In genomic region chr11:62538321-62539088, GRCm38 (mm10) we compare ENCODE assay signal across 8 mouse cellular contexts. TPM values are rescaled to one million over a fixed set of nuclear protein-coding genes. Genes with fewer than 3 reads are reported as not detected.
DNase-seq lines count a peak whose midpoint lies in the region; ATAC-seq and TF ChIP-seq lines count a peak whose summit lies in the region.

No protein-coding gene starts in this region.

- WGBS in embryonic facial prominence, embryonic 11.5 days = under 1% methylated on average over 69 of the region's 73 CpGs
- under 1% methylated on average over 71 of the region's 73 CpGs for WGBS in liver, embryonic 12.5 days (ENCODE audit: insufficient replicate concordance)
- under 1% methylated on average over 57 of the region's 73 CpGs for WGBS in stomach, embryonic 14.5 days

- H3ac ChIP-seq in myocyte (ENCODE audit: control insufficient read depth, insufficient read length) = peak overlapping the region; percentile 81

- H3K79me2 ChIP-seq in myocyte (ENCODE audit: control insufficient read depth, insufficient read depth) = no peaks in the 10 kb centered on the region

- peak; percentile 84 for ATAC-seq in embryonic facial prominence, embryonic 11.5 days (replicated peaks; ENCODE audit: insufficient number of reproducible peaks, low FRiP score, low TSS enrichment, low read depth)
- ATAC-seq in liver, embryonic 12.5 days = peak; percentile 83
- ATAC-seq in stomach, embryonic 14.5 days (ENCODE audit: insufficient number of reproducible peaks, insufficient read depth, low FRiP score, low read depth) = peak; percentile 74

- no peak for TF ChIP-seq POLR2A in myocyte (IDR thresholded peaks at IDR 0.05; ENCODE audit: insufficient read length, low read depth)

- H3K4me3 ChIP-seq in embryonic facial prominence, embryonic 11.5 days (ENCODE audit: low read depth, low read length) = peak overlapping the region; percentile 80
- H3K4me3 ChIP-seq in liver, embryonic 12.5 days = peak overlapping the region; percentile 85
- peak overlapping the region; percentile 41 for H3K4me3 ChIP-seq in myocyte
- H3K4me3 ChIP-seq in stomach, embryonic 14.5 days (ENCODE audit: low read depth, low read length) = peak overlapping the region; percentile 56

- no peaks in the 10 kb centered on the region; the same call in 1 of the 2 replicates for H3K4me1 ChIP-seq in embryonic facial prominence, embryonic 11.5 days (ENCODE audit: control insufficient read depth, insufficient read depth, low read length)
- peaks cover 22% of the 10 kb centered on the region for H3K4me1 ChIP-seq in liver, embryonic 12.5 days
- H3K4me1 ChIP-seq in stomach, embryonic 14.5 days (ENCODE audit: control insufficient read depth, insufficient read depth, low read length) = no peaks in the 10 kb centered on the region

- 0 out of 2 replicates have a peak overlapping the region, but pooled peaks have one; percentile 35 for H3K27ac ChIP-seq in embryonic facial prominence, embryonic 11.5 days (replicated peaks; ENCODE audit: low read depth, low read length)
- H3K27ac ChIP-seq in liver, embryonic 12.5 days = peak overlapping the region; percentile 81
- H3K27ac ChIP-seq in stomach, embryonic 14.5 days (ENCODE audit: low read length) = no peak overlapping the region

- H3K9ac ChIP-seq in embryonic facial prominence, embryonic 11.5 days (replicated peaks; ENCODE audit: low read length) = peak overlapping the region; percentile 92
- H3K9ac ChIP-seq in liver, embryonic 12.5 days = peak overlapping the region; percentile 95
- peak overlapping the region; percentile 60 for H3K9ac ChIP-seq in stomach, embryonic 14.5 days (replicated peaks; ENCODE audit: low read depth, low read length)

- peak; percentile 64 for DNase-seq in 416B (ENCODE audit: low read depth)
- DNase-seq in adrenal gland, adult 8-10 months = peak; percentile 28
- peak; percentile 63 for DNase-seq in embryonic facial prominence, embryonic 11.5 days (ENCODE audit: low spot score)
- DNase-seq in heart, adult 18-20 months = peak; percentile 61 to 74
- DNase-seq in kidney, adult 11 months = peak; percentile 37

- no peaks in the 10 kb centered on the region for H3K36me3 ChIP-seq in embryonic facial prominence, embryonic 11.5 days (replicated peaks; ENCODE audit: control insufficient read depth, insufficient read depth, low read depth, low read length)
- peaks cover 16% of the 10 kb centered on the region for H3K36me3 ChIP-seq in liver, embryonic 12.5 days
- H3K36me3 ChIP-seq in myocyte (ENCODE audit: control insufficient read depth, insufficient read depth) = no peaks in the 10 kb centered on the region
- no peaks in the 10 kb centered on the region for H3K36me3 ChIP-seq in stomach, embryonic 14.5 days (ENCODE audit: control insufficient read depth, insufficient read depth, low read length)

- peaks cover 6% of the 10 kb centered on the region; the same call in 1 of the 2 replicates for H3K27me3 ChIP-seq in embryonic facial prominence, embryonic 11.5 days (ENCODE audit: control insufficient read depth, insufficient read depth, low read length)
- H3K27me3 ChIP-seq in liver, embryonic 12.5 days (replicated peaks) = peaks cover 17% of the 10 kb centered on the region
- no peaks in the 10 kb centered on the region for H3K27me3 ChIP-seq in myocyte (ENCODE audit: control insufficient read depth, insufficient read depth, insufficient read length)
- H3K27me3 ChIP-seq in stomach, embryonic 14.5 days (ENCODE audit: control insufficient read depth, insufficient read depth, low read length) = no peaks in the 10 kb centered on the region

- H3K4me2 ChIP-seq in embryonic facial prominence, embryonic 11.5 days (ENCODE audit: low read depth, low read length) = peak overlapping the region; percentile 95
- H3K4me2 ChIP-seq in liver, embryonic 12.5 days = peak overlapping the region; percentile 98
- H3K4me2 ChIP-seq in myocyte (ENCODE audit: low read depth) = peak overlapping the region; percentile 99
- H3K4me2 ChIP-seq in stomach, embryonic 14.5 days (replicated peaks; ENCODE audit: low read depth, low read length) = peak overlapping the region; percentile 85

- H3K9me3 ChIP-seq in embryonic facial prominence, embryonic 11.5 days (replicated peaks; ENCODE audit: control insufficient read depth, low read length) = no peaks in the 10 kb centered on the region
- H3K9me3 ChIP-seq in liver, embryonic 12.5 days (replicated peaks) = no peaks in the 10 kb centered on the region
- no peaks in the 10 kb centered on the region for H3K9me3 ChIP-seq in stomach, embryonic 14.5 days (ENCODE audit: control insufficient read depth, low read depth, low read length)

TF ChIP-seq in myocyte, 11 proteins besides CTCF, POLR2A, EP300 and RAD21:
- TF ChIP-seq MYOG (IDR thresholded peaks at IDR 0.05; ENCODE audit: control insufficient read depth in 1 of 3, insufficient read depth in 1 of 3, insufficient read length in 2 of 3, low read depth in 2 of 3) (peak in 1 of 3 experiments; percentile 11), POLR2AphosphoS2 (IDR thresholded peaks at IDR 0.05; ENCODE audit: insufficient read length, low read depth) (no peak)
TF ChIP-seq in myocyte: peak in this region for 1.

RNA-seq across cellular contexts. Expression of gene Cenpv, which starts 0.6 kb away (rescaled TPM):
- 10 to 100 TPM; 31.1 to 42.2 (median 39.0) TPM for total RNA-seq in adrenal gland, adult 8-10 months (2022)
- polyA plus RNA-seq in embryonic facial prominence, embryonic 11.5 days (2014; fragmentation: Nextera tagmentation; extraction: Ambion mirVana) = 46.2 and 49.8 TPM in 2 replicates
- total RNA-seq in heart, adult 18-20 months (2021) = 10 to 100 TPM; 19.5 to 25.5 TPM
- 30.6 and 32.3 TPM in 2 replicates for polyA plus RNA-seq in liver, embryonic 12.5 days (2016; fragmentation: Nextera tagmentation; extraction: Ambion mirVana)
- polyA plus RNA-seq in myocyte (2012; fragmentation: generic; extraction: Trizol) = 11.1 TPM
- 16.2 and 22.0 TPM in 2 replicates for polyA plus RNA-seq in stomach, embryonic 14.5 days (2014; fragmentation: Nextera tagmentation; extraction: Ambion mirVana)

RNA-seq across cellular contexts. Expression of gene Ubb, which starts 12.5 kb away (rescaled TPM):
- total RNA-seq in adrenal gland, adult 8-10 months (2022) = 1,000 to 10,000 TPM; 1,433 to 1,769 (median 1,540) TPM
- 3,780 and 3,916 TPM in 2 replicates for polyA plus RNA-seq in embryonic facial prominence, embryonic 11.5 days (2014; fragmentation: Nextera tagmentation; extraction: Ambion mirVana)
- total RNA-seq in heart, adult 18-20 months (2021) = 100 to 1,000 TPM; 599 to 655 TPM
- 1,472 and 1,525 TPM in 2 replicates for polyA plus RNA-seq in liver, embryonic 12.5 days (2016; fragmentation: Nextera tagmentation; extraction: Ambion mirVana)
- polyA plus RNA-seq in myocyte (2012; fragmentation: generic; extraction: Trizol) = 2,028 TPM
- polyA plus RNA-seq in stomach, embryonic 14.5 days (2014; fragmentation: Nextera tagmentation; extraction: Ambion mirVana) = 3,062 and 3,133 TPM in 2 replicates

RNA-seq across cellular contexts. Expression of gene Trpv2, which starts 35.8 kb away (rescaled TPM):
- total RNA-seq in adrenal gland, adult 8-10 months (2022) = 1 to 10 TPM; 3.6 to 7.2 (median 4.9) TPM
- 4.2 and 5.2 TPM in 2 replicates for polyA plus RNA-seq in embryonic facial prominence, embryonic 11.5 days (2014; fragmentation: Nextera tagmentation; extraction: Ambion mirVana)
- total RNA-seq in heart, adult 18-20 months (2021) = 1 to 10 TPM; 3.0 TPM
- polyA plus RNA-seq in liver, embryonic 12.5 days (2016; fragmentation: Nextera tagmentation; extraction: Ambion mirVana) = 8.0 and 9.0 TPM in 2 replicates
- polyA plus RNA-seq in myocyte (2012; fragmentation: generic; extraction: Trizol) = 5.4 TPM
- 12.0 and 12.8 TPM in 2 replicates for polyA plus RNA-seq in stomach, embryonic 14.5 days (2014; fragmentation: Nextera tagmentation; extraction: Ambion mirVana)
